Mouse (Mus musculus) limb, embryonic 10.5 days (tissue): ENCODE data around the gene Igfbp1. TPM values are rescaled to one million over a fixed set of nuclear protein-coding genes. Genes with fewer than 3 reads are reported as not detected.
A peak's percentile ranks its signal among the peaks of the same experiment; 100 is the strongest.

Experiments
- DNase-seq: peaks from one replicate; pipeline ENCODE4 v3.0.0-alpha.2; 2017; ENCODE audit warnings: low spot score
- H3K27ac ChIP-seq: fragments of 300-500 bp; sonication (generic); 2 replicates; pipeline ENCODE4 v1.5.1; 2016; ENCODE audit warnings: mild to moderate bottlenecking
- H3K27me3 ChIP-seq: fragments of 300-500 bp; sonication (generic); 2 replicates; pipeline ENCODE4 v1.6.1; 2016; ENCODE audit warnings: low read depth, mild to moderate bottlenecking; ENCODE audit not compliant: poor library complexity, severe bottlenecking
- H3K36me3 ChIP-seq: fragments of 300-500 bp; sonication (generic); 2 replicates; pipeline ENCODE4 v1.6.1; 2016; ENCODE audit warnings: mild to moderate bottlenecking, moderate library complexity
- H3K4me1 ChIP-seq: fragments of 300-500 bp; sonication (generic); 2 replicates; pipeline ENCODE4 v1.6.1; 2016
- H3K4me3 ChIP-seq: fragments of 300-500 bp; sonication (generic); 2 replicates; pipeline ENCODE4 v1.5.1; 2016; ENCODE audit warnings: mild to moderate bottlenecking, moderate library complexity
- H3K9me3 ChIP-seq: fragments of 300-500 bp; sonication (generic); replicated peaks from 2 replicates; pipeline ENCODE4 v1.6.1; 2016; ENCODE audit warnings: mild to moderate bottlenecking
- WGBS: fragments of 180-500 bp; shearing (Covaris S2); methylation state at CpG from one replicate; pipeline ENCODE4 v1.1.7; 2016; 5-methylcytosine and 5-hydroxymethylcytosine counted together
- polyA plus RNA-seq: library from polyadenylated mRNA; unstranded; fragments of >200 nt; fragmentation: Nextera tagmentation; extraction: Ambion mirVana; gene quantifications from 2 replicates; pipeline ENCODE4 v1.2.1, GENCODE M21; 2016

The Igfbp1 gene
- polyA plus RNA-seq, 1 experiment from 2014 or later = 0.21 TPM

GRCm38 (mm10) chr11:7173664-7174063 is 23.9 kb upstream of the Igfbp1 start:
- no peaks in the 10 kb centered on the region for H3K9me3 ChIP-seq
- H3K27me3 ChIP-seq = no peaks in the 10 kb centered on the region
- DNase-seq = no peak
- no peaks in the 10 kb centered on the region for H3K4me1 ChIP-seq
- H3K36me3 ChIP-seq = no peaks in the 10 kb centered on the region
- H3K4me3 ChIP-seq = no peak overlapping the region
- WGBS = 83% methylated on average over 6 of the region's 6 CpGs
- H3K27ac ChIP-seq = no peak overlapping the region

GRCm38 (mm10) chr11:7178724-7179123 is 18.9 kb upstream of the Igfbp1 start:
- DNase-seq = no peak
- H3K36me3 ChIP-seq = no peaks in the 10 kb centered on the region
- H3K27me3 ChIP-seq = no peaks in the 10 kb centered on the region
- H3K4me1 ChIP-seq = no peaks in the 10 kb centered on the region
- no peak overlapping the region for H3K4me3 ChIP-seq
- H3K9me3 ChIP-seq = no peaks in the 10 kb centered on the region
- no peak overlapping the region for H3K27ac ChIP-seq
- 74% methylated on average over 4 of the region's 4 CpGs for WGBS

- 93% methylated on average over 2 of the region's 2 CpGs for WGBS
- H3K27me3 ChIP-seq = no peaks in the 10 kb centered on the region
- no peak overlapping the region for H3K27ac ChIP-seq
- H3K9me3 ChIP-seq = no peaks in the 10 kb centered on the region
- no peaks in the 10 kb centered on the region for H3K36me3 ChIP-seq
- H3K4me1 ChIP-seq = no peaks in the 10 kb centered on the region
- no peak overlapping the region for H3K4me3 ChIP-seq
- no peak for DNase-seq
Observed at GRCm38 (mm10) chr11:7179276-7179675, 18.3 kb upstream of the Igfbp1 start.

- WGBS = 71% methylated on average over 8 of the region's 8 CpGs
- DNase-seq = no peak
Observed at GRCm38 (mm10) chr11:7182409-7183042, 15.1 kb upstream of the Igfbp1 start.

GRCm38 (mm10) chr11:7184420-7184819 is 13.2 kb upstream of the Igfbp1 start:
- Histone ChIP-seq H3K4me3 (no peak overlapping the region), H3K36me3 (no peaks in the 10 kb centered on the region), H3K27ac (no peak overlapping the region), H3K9me3 (no peaks in the 10 kb centered on the region), H3K4me1 (peaks cover 11% of the 10 kb centered on the region), H3K27me3 (no peaks in the 10 kb centered on the region)
- 22% methylated on average over 1 of the region's 1 CpGs for WGBS
- DNase-seq = no peak

More at GRCm38 (mm10) chr11:7182409-7183042, 15.1 kb upstream of the Igfbp1 start:
- Histone ChIP-seq H3K27me3 (no peaks in the 10 kb centered on the region), H3K36me3 (no peaks in the 10 kb centered on the region), H3K27ac (no peak overlapping the region), H3K4me3 (no peak overlapping the region), H3K9me3 (no peaks in the 10 kb centered on the region), H3K4me1 (peaks cover 10% of the 10 kb centered on the region)

- Histone ChIP-seq H3K4me3 (no peak overlapping the region), H3K36me3 (no peaks in the 10 kb centered on the region), H3K9me3 (no peaks in the 10 kb centered on the region), H3K27me3 (no peaks in the 10 kb centered on the region), H3K4me1 (peaks cover 14% of the 10 kb centered on the region), H3K27ac (no peak overlapping the region)
- WGBS = 36% methylated on average over 8 of the region's 8 CpGs
- DNase-seq = no peak
Observed at GRCm38 (mm10) chr11:7187472-7187871, 10.1 kb upstream of the Igfbp1 start.

- Histone ChIP-seq H3K27me3 (no peaks in the 10 kb centered on the region), H3K36me3 (no peaks in the 10 kb centered on the region), H3K27ac (no peak within 1 kb of the TSS), H3K4me3 (no peak within 1 kb of the TSS), H3K9me3 (no peaks in the 10 kb centered on the region), H3K4me1 (peaks cover 14% of the 10 kb centered on the region)
- WGBS = 90% methylated on average over 13 of the region's 13 CpGs
- DNase-seq = no peak
Observed at GRCm38 (mm10) chr11:7188469-7188868, 9.1 kb upstream of the Igfbp1 start, which contains the start of gene Gm11985. TSS of gene Gm11985 (minus strand) at chr11:7188569.

- Histone ChIP-seq H3K4me3 (no peak overlapping the region), H3K27me3 (no peaks in the 10 kb centered on the region), H3K36me3 (no peaks in the 10 kb centered on the region), H3K27ac (no peak overlapping the region), H3K9me3 (no peaks in the 10 kb centered on the region), H3K4me1 (peaks cover 9% of the 10 kb centered on the region; the same call in 1 of the 2 replicates)
- DNase-seq = no peak
- 57% methylated on average over 6 of the region's 6 CpGs for WGBS
Observed at GRCm38 (mm10) chr11:7192710-7193109, 4.9 kb upstream of the Igfbp1 start.

- WGBS = 66% methylated on average over 9 of the region's 9 CpGs
- H3K36me3 ChIP-seq = no peaks in the 10 kb centered on the region
- no peaks in the 10 kb centered on the region for H3K9me3 ChIP-seq
- peaks cover 11% of the 10 kb centered on the region; the same call in 1 of the 2 replicates for H3K4me1 ChIP-seq
- H3K27me3 ChIP-seq = no peaks in the 10 kb centered on the region
- no peak overlapping the region for H3K27ac ChIP-seq
- H3K4me3 ChIP-seq = no peak overlapping the region
- DNase-seq = no peak
Observed at GRCm38 (mm10) chr11:7193134-7193533, 4.4 kb upstream of the Igfbp1 start.

GRCm38 (mm10) chr11:7194432-7195311 is 2.9 kb upstream of the Igfbp1 start:
- Histone ChIP-seq H3K4me3 (no peak overlapping the region), H3K27me3 (no peaks in the 10 kb centered on the region), H3K4me1 (peaks cover 11% of the 10 kb centered on the region; the same call in 1 of the 2 replicates), H3K27ac (no peak overlapping the region), H3K36me3 (no peaks in the 10 kb centered on the region), H3K9me3 (no peaks in the 10 kb centered on the region)
- 93% methylated on average over 10 of the region's 10 CpGs for WGBS
- no peak for DNase-seq

- no peak for DNase-seq
- H3K27me3 ChIP-seq = no peaks in the 10 kb centered on the region
- H3K4me3 ChIP-seq = no peak overlapping the region
- no peaks in the 10 kb centered on the region for H3K9me3 ChIP-seq
- 0 out of 2 replicates have a peak, but pooled peaks cover 8% of the 10 kb centered on the region for H3K4me1 ChIP-seq
- H3K36me3 ChIP-seq = no peaks in the 10 kb centered on the region
- WGBS = 93% methylated on average over 4 of the region's 4 CpGs
- no peak overlapping the region for H3K27ac ChIP-seq
Observed at GRCm38 (mm10) chr11:7195312-7195685, 2.3 kb upstream of the Igfbp1 start.

- Histone ChIP-seq H3K4me1 (0 out of 2 replicates have a peak, but pooled peaks cover 8% of the 10 kb centered on the region), H3K27ac (peak overlapping the region; percentile 11; the same call in 1 of the 2 replicates), H3K27me3 (no peaks in the 10 kb centered on the region), H3K36me3 (no peaks in the 10 kb centered on the region), H3K9me3 (no peaks in the 10 kb centered on the region), H3K4me3 (no peak overlapping the region)
- WGBS = 92% methylated on average over 19 of the region's 19 CpGs
- DNase-seq = no peak
Observed at GRCm38 (mm10) chr11:7198006-7198405, 424 bp downstream of the Igfbp1 start.
